Mouse (Mus musculus) mammary gland, adult 2 months (tissue): Measurements from ENCODE around the gene Havcr2. TPM values are rescaled to one million over a fixed set of nuclear protein-coding genes. Genes with fewer than 3 reads are reported as not detected.

ENCODE experiments used
- polyA plus RNA-seq: library from polyadenylated mRNA; depleted of rRNA; stranded (reverse); fragments of >200 nt; gene quantifications from 2 replicates; pipeline ENCODE4 v1.2.3, GENCODE M21; 2012; ENCODE audit warnings: low replicate concordance; rRNA removed

Havcr2 gene
- polyA plus RNA-seq: 0.48 and 0.69 TPM in 2 replicates

DNA sequence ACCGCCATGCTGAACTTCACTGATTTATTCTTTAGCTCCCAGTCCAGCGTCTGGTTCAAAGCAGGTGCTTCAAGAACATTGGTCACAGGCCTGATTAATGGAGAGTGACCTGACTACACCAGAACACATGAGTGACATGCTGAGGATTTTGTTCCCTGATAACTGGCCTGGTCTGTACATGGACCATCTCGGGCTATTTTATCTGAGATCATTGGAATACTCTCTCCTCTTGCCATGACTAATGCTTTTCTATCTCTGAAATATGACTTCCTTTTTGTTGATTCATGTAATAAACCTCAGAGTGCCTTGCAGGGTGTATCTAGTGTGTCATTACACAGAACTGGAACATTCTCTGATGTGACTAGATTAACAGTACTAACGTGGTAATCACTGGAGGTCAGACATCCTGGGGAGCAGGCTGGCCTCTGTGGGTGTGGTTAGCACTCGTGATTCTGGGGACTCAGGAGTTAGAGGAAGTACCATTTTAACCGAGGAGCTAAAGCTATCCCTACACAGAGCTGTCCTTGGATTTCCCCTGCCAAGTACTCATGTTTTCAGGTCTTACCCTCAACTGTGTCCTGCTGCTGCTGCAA is at the start of gene Havcr2:
Gene Havcr2 (plus strand): TSS at position 483 of the 593 bp plus-strand sequence.

DNA sequence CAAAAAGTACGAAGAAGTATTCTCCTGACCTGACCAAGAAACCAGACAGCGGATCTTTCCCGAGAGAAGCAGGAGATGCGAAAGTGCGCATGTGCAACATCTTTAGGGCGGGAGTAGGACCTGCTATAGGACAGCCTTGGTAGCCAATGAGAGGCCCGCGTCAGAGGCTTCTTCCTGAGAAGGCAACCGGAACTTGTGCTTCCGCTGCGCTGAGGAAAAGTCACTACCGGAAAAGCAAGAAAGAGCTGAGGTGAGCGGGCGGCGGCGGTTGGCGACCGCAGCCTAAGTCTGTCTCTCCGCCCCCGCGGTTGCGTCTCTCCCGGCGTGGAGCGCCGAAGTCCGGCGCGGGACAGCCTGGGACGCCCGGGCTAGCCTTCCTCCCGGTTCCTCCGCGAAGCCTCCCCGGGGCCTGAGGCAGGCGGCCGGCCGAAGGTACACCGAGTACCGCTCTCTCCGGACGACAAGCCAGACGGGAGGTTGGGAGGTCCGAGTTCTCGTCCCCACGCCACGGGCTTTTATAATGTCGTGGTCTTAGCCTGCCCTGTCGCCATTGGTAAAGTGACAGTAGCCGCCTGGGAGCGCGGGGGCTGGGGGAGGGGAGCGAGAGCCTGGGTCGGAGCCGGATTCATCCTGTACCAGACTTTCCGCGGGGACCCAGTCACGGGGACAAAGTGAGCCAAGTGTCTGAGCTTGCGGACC is 17.8 kb upstream of the Havcr2 start, which contains the start of gene Med7:
Gene Med7 (plus strand): TSS at position 166 of the 699 bp plus-strand sequence.

GRCm38 (mm10) chr11:46523912-46524311 is 69.2 kb downstream of the Havcr2 start, which contains the start of gene Gm12169:
Gene Gm12169 (plus strand): TSS chr11:46524212.

Other genes starting within 250 kb of the Havcr2 start
- gene Fndc9, start 219.4 kb upstream of the Havcr2 start, polyA plus RNA-seq: 0.07 and 0.68 TPM in 2 replicates
- gene Cyfip2, start 142.1 kb upstream of the Havcr2 start, polyA plus RNA-seq: 8.6 and 14.7 TPM in 2 replicates
- gene Itk, start 65.4 kb upstream of the Havcr2 start, polyA plus RNA-seq: 9.9 and 10.8 TPM in 2 replicates
- gene Fam71b, start 58.4 kb upstream of the Havcr2 start, polyA plus RNA-seq: 0.27 and 0.68 TPM in 2 replicates
- gene Med7, start 18.0 kb upstream of the Havcr2 start, polyA plus RNA-seq: 12.8 and 16.0 TPM in 2 replicates
- not detected in 2 replicates for gene Gm12169, start 69.3 kb downstream of the Havcr2 start, polyA plus RNA-seq
- gene BC053393, start 116.6 kb downstream of the Havcr2 start, polyA plus RNA-seq: not detected in 2 replicates
- gene Dppa1, start 174.3 kb downstream of the Havcr2 start, polyA plus RNA-seq: not detected in 2 replicates